Mouse (Mus musculus) thymus, adult 2 months (tissue): Measurements from ENCODE around the gene Atp6v1e2.

Source experiments
- CTCF ChIP-seq: fragments of 200-500 bp; IDR thresholded peaks from 2 replicates; pipeline ENCODE4 v1.5.1; 2012; ENCODE audit warnings: mild to moderate bottlenecking, control low read depth, low read length, moderate library complexity, borderline replicate concordance; ENCODE audit not compliant: control insufficient read depth, poor library complexity, insufficient read depth; ENCODE audit errors: extremely low read depth
- POLR2A ChIP-seq: fragments of 200-500 bp; IDR thresholded peaks from 2 replicates; pipeline ENCODE4 v1.6.1; 2012; ENCODE audit warnings: mild to moderate bottlenecking, low read length, control low read depth, moderate library complexity; ENCODE audit not compliant: control insufficient read depth, poor library complexity, insufficient read depth; ENCODE audit errors: extremely low read depth

DNA sequence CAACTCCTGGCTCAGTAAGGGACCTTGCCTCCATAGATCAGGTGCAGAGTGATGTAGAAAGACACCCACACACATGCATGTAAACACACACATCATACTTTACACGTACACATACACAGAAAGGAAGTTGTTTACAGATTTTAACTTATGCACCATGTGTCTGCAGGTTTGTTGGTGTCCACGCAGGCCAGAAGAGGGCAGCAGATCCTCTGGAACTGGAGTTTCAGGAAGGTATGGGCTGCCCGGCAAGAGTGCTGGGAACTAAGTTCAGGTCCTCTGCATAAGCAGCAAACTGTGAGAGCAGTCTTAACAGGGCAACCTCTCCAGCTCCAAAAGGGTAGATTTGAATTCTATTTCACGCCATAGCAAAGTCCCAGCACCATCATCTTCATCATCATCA is 32.2 kb downstream of the Atp6v1e2 start:
- TF ChIP-seq POLR2A (no peak), CTCF (no peak)
